Mouse (Mus musculus) lung, postnatal 0 days (tissue): ENCODE results near the gene Robo1.

Experiments used
- CTCF ChIP-seq: IDR thresholded peaks from 2 replicates; pipeline ENCODE4 v1.5.1; 2016; ENCODE audit warnings: antibody characterized with exemption, mild to moderate bottlenecking
- EP300 ChIP-seq: IDR thresholded peaks from 2 replicates; pipeline ENCODE4 v1.6.1; 2016; ENCODE audit warnings: antibody characterized with exemption, mild to moderate bottlenecking, control low read depth

GRCm38 (mm10) chr16:72691909-72692308 lies 383.8 kb downstream of the Robo1 start:
- TF ChIP-seq EP300, result no peak
- TF ChIP-seq CTCF, result peak; percentile 61
